Mouse (Mus musculus) erythroblast, embryonic 14.5 days (primary cell): ENCODE results near the gene Ccdc150. TPM values are rescaled to one million over a fixed set of nuclear protein-coding genes. Genes with fewer than 3 reads are reported as not detected.

Source experiments
- H3K27me3 ChIP-seq: 2 replicates; pipeline ENCODE4 v1.6.1; 2012; ENCODE audit warnings: inconsistent platforms; ENCODE audit not compliant: control insufficient read depth
- H3K36me3 ChIP-seq: 2 replicates; pipeline ENCODE4 v1.6.1; 2012; ENCODE audit warnings: mild to moderate bottlenecking, inconsistent platforms; ENCODE audit not compliant: control insufficient read depth
- H3K4me1 ChIP-seq: 2 replicates; pipeline ENCODE4 v1.6.1; 2012; ENCODE audit warnings: inconsistent platforms; ENCODE audit not compliant: control insufficient read depth
- H3K4me3 ChIP-seq: replicated peaks from 2 replicates; pipeline ENCODE3; 2012; ENCODE audit warnings: moderate library complexity, mild to moderate bottlenecking, inconsistent platforms
- H3K9me3 ChIP-seq: 2 replicates; pipeline ENCODE4 v1.6.1; 2012; ENCODE audit warnings: low read length, inconsistent platforms, mixed read lengths; ENCODE audit not compliant: control insufficient read depth
- GATA1 ChIP-seq: IDR thresholded peaks from 2 replicates; pipeline ENCODE4 v1.6.1; 2012; ENCODE audit warnings: low read length, inconsistent platforms, mixed read lengths
- TAL1 ChIP-seq: IDR thresholded peaks from 3 replicates; pipeline ENCODE4 v1.6.1; 2012; ENCODE audit warnings: low read length, inconsistent platforms, mixed read lengths
- polyA plus RNA-seq: library from polyadenylated mRNA; stranded (reverse); fragments of >175 nt; gene quantifications from 2 replicates; pipeline ENCODE4 v1.2.3, GENCODE M21; 2012

Ccdc150 gene
- polyA plus RNA-seq, 1 experiment: not detected

DNA sequence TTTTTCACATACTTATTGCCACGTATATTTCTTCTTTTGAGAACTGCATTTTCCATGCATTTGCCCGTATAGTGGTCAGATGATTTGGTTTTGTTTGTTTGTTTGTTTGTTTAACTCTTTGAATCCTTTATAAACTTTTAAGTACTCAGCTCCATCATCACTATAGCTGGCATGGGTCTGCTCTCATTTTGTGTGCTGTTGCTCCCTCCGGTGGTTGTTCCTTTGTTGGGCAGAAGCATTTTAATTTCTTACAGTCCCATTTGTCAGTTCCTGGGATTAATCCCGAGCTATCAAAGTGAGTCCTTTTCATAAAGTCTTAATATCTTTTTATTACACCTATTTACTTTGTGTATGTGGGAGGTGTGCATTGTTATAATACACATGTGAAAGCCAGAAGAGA, 82.5 kb downstream of the Ccdc150 start:
- Histone ChIP-seq H3K9me3 (no peaks in the 10 kb centered on the region; the same call in 1 of the 2 replicates), H3K36me3 (no peaks in the 10 kb centered on the region), H3K27me3 (no peaks in the 10 kb centered on the region), H3K4me1 (no peaks in the 10 kb centered on the region), H3K4me3 (no peak overlapping the region)
- TF ChIP-seq GATA1 (no peak), TAL1 (no peak)

DNA sequence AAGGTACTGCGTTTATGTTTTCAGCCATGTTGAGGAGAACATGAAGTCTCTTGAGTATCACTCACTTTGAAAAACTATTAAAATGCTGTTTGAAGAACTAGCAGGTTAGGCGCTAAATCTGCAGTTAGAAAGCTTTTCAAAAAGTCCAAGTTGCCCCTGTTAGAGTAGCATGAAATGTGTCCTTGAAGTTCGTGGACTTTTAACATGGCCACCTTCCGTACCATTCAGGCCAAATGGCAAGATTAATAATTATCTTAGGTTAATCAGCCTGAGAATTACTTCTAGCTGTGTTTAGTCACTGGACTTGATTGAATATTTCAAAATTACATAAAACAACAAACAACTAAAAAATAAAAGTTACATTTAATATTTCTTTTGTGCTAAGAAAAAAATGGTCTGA, 104.3 kb downstream of the Ccdc150 start:
- Histone ChIP-seq H3K36me3 (no peaks in the 10 kb centered on the region), H3K9me3 (no peaks in the 10 kb centered on the region; the same call in 1 of the 2 replicates), H3K4me3 (no peak overlapping the region), H3K4me1 (no peaks in the 10 kb centered on the region), H3K27me3 (no peaks in the 10 kb centered on the region)
- no peak for TF ChIP-seq TAL1
- no peak for TF ChIP-seq GATA1

GRCm38 (mm10) chr1:54355485-54355884, 105.0 kb downstream of the Ccdc150 start:
- Histone ChIP-seq H3K36me3 (no peaks in the 10 kb centered on the region), H3K4me3 (no peak overlapping the region), H3K27me3 (no peaks in the 10 kb centered on the region), H3K4me1 (no peaks in the 10 kb centered on the region), H3K9me3 (no peaks in the 10 kb centered on the region; the same call in 1 of the 2 replicates)
- TF ChIP-seq TAL1 (no peak), GATA1 (no peak)

- TF ChIP-seq TAL1 (no peak), GATA1 (no peak)
- Histone ChIP-seq H3K4me3 (no peak overlapping the region), H3K9me3 (no peaks in the 10 kb centered on the region), H3K27me3 (no peaks in the 10 kb centered on the region), H3K36me3 (no peaks in the 10 kb centered on the region), H3K4me1 (no peaks in the 10 kb centered on the region)
Observed at GRCm38 (mm10) chr1:54356566-54356965, 106.1 kb downstream of the Ccdc150 start.

- Histone ChIP-seq H3K4me3 (no peak overlapping the region), H3K27me3 (no peaks in the 10 kb centered on the region), H3K9me3 (no peaks in the 10 kb centered on the region), H3K4me1 (no peaks in the 10 kb centered on the region), H3K36me3 (no peaks in the 10 kb centered on the region)
- no peak for TF ChIP-seq TAL1
- no peak for TF ChIP-seq GATA1
Observed at GRCm38 (mm10) chr1:54377506-54378051, 127.1 kb downstream of the Ccdc150 start.

DNA sequence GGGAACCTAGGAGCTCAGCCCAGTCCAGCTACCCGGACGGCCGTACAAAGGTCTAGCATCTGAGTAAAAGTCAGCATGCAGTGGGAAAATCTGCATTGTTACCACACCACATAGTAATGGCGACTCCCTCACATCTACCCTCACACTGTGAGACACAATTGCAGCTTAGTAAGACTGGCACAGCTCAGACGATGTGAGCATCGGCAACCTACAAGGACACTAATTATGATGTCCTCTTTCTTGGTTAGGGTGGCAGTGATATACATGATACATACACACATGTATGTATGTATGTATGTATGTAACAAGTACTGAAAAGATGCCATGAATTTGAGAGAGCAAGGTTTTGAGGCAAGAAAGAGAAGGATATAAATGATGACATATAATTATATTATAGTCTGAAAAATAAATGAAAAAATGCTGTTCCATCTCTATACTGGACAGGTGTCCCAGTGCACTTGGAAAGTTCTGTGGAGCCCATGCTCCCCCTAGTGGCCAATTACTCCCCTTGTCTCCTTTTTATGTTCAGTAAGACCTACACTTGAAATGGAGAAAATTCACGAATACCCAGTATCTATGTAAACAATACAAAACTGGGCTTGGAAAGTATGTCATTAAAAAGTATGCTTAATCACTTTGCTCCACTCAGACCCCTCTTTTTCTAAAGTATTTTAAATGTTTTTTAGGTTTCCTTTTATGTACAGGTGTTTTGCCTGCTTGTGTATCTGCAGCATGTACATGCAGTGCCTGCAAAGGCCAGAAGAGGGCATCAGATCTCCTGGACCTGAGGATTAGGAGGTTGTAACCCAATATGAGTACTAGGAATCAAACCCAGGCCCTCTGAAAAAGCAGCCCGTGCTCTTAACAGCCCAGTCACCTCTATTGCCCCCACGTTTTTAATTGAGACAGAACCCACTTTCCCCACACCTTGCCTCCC, 130.8 kb downstream of the Ccdc150 start:
- no peak overlapping the region for H3K4me3 ChIP-seq
- H3K27me3 ChIP-seq: no peaks in the 10 kb centered on the region
- no peak for TF ChIP-seq TAL1
- no peak for TF ChIP-seq GATA1
- no peaks in the 10 kb centered on the region for H3K4me1 ChIP-seq
- H3K36me3 ChIP-seq: no peaks in the 10 kb centered on the region
- H3K9me3 ChIP-seq: no peaks in the 10 kb centered on the region

DNA sequence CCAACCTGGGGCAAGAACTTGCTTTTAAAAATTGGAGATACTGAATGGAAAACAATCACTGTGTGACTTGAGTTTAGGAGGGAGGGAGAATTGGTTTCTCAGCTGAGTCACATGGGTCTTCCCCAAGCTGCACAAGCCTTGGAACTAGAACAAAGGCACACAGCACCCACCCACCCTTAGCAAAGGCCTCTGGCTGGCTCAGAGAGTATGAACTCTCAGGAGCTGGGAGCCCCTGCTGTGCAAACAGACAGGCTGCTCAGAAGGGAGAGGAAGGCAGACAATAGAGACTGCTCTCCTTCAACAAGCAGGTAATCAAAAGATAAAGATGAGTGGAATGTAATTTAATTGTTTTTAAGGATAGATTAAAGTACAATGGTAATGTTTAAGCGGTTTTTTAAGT, 133.7 kb downstream of the Ccdc150 start:
- Histone ChIP-seq H3K4me3 (no peak overlapping the region), H3K9me3 (no peaks in the 10 kb centered on the region), H3K27me3 (no peaks in the 10 kb centered on the region), H3K4me1 (no peaks in the 10 kb centered on the region), H3K36me3 (no peaks in the 10 kb centered on the region)
- TF ChIP-seq TAL1 (no peak), GATA1 (no peak)

DNA sequence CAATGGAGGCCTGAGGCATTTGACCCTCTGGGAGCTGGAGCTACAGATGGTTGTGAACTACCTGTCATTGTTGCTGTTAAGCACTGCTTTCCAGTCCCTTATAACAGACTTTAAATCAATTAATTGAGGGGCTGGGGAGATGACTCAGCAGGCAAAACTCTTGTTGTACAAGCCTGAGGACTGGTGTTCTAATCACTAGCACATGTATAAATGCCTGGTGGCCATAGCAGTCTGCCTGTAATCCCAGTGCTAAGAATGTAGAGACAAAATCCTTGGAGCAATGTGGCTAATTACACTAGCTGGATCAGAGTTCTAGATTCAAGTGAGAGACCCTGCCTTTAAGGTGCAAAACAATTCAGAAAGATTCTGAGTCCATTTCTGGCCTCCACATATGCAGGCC, 152.3 kb downstream of the Ccdc150 start:
- no peak overlapping the region for H3K4me3 ChIP-seq
- peaks cover 58% of the 10 kb centered on the region for H3K36me3 ChIP-seq
- TF ChIP-seq GATA1: no peak
- TF ChIP-seq TAL1: no peak
- no peaks in the 10 kb centered on the region for H3K4me1 ChIP-seq
- no peaks in the 10 kb centered on the region for H3K9me3 ChIP-seq
- H3K27me3 ChIP-seq: no peaks in the 10 kb centered on the region

Other genes with a start within 250 kb of the Ccdc150 start
- gene Hecw2, start 55.5 kb upstream of the Ccdc150 start, polyA plus RNA-seq: not detected in 2 replicates
- 0.02 TPM in 2 replicates for gene Gtf3c3, start 188.3 kb downstream of the Ccdc150 start, polyA plus RNA-seq